Mouse (Mus musculus): ENCODE measurements around the gene Tpgs1. TPM values are rescaled to one million over a fixed set of nuclear protein-coding genes. Genes with fewer than 3 reads are reported as not detected.
"Not testable (repeated sequence)": the region's sequence is repeated elsewhere in the genome, so short reads cannot be mapped to it uniquely, and the experiment has no call there.

The Tpgs1 gene
- polyA plus RNA-seq, 1 experiment: 89.4 TPM

GRCm38 (mm10) chr10:79688720-79689119 lies 19.6 kb downstream of the Tpgs1 start, which contains the start of gene Gzmm:
Gzmm (plus strand) TSS chr10:79689020.
- DNase-seq (ENCODE audit: extremely low spot score in 1 of 2, low spot score in 1 of 2): no peak

DNA sequence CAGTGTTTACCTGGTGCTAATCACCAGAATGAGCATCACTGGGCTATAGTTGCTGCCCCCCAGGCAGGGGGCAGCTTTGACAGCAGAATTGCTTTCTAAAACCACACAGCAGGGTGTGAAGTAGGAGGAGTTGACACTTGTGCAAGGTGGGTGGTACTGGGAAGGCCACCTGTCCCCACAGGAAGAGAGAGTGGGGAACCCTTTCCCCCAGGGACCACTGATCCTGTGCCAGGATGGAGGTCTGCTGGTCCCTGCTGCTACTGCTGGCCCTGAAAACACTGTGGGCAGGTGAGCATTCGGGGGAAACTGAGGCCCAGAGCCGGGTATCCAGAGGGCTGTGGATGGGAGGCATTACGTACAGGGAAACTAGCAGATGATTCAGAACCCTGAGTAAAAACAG lies 20.0 kb downstream of the Tpgs1 start:
- DNase-seq (ENCODE audit: extremely low spot score in 1 of 2, low spot score in 1 of 2): no peak

DNA sequence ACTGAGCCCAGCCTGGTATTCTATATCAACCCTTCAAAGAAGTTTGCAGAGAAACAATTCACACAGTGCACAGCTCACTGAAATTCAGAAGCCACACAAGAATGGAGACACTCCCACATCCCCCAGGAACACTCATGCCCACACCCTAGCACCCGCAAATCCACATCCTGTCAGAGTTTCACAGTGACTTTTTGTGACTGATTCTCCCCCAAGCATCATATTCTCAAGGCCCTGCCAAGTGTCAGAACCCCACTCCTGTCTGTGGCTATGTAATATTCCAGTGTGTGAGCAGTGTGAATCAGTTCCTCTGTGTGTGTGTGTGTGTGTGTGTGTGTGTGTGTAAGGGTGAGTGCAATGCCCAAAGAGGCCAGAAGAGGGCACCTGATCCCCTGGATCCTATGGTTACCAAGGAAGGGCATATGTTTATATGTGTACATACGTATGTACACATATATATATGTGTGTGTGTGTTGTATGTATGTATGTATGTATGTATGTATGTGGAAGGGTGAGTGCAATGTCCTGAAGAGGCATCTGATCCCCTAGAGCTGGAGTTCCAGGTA lies 22.9 kb downstream of the Tpgs1 start:
- DNase-seq (ENCODE audit: extremely low spot score in 1 of 2, low spot score in 1 of 2): no peak

DNA sequence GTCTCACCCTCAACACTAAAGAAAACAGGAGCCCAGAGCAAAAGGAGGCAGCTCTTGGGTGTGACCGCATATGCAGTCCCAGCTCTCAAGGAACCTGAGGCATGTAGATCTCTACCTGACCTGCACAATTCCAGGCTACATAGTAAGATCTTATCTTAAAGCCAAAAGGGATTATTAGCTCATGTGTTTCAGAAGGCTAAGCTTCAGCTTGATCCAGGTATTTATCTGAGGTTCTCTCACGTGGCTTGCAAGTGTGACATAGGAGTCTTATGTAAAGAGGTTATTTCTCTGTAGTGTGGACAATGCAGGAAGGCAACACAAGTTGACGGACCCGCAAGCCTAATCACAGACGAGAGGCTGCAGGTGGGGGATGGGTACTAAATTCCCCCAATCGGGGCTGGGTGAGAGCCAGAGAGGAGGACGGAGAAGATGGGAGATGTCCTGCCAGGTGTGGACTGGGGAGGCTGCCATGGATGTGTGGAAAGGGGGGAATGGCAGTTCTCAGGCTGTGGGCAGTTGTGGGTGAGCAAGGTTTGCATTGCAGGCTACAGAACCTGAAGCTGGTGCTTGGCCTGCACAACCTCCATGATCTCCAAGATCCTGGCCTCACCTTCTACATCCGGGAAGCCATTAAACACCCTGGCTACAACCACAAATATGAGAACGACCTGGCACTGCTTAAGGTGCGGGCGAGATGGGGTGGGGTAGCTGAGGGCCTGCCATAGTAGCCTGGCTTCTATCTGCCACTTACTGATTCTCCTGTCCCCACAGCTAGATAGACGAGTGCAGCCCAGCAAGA lies 24.6 kb downstream of the Tpgs1 start:
- no peak for DNase-seq (ENCODE audit: extremely low spot score in 1 of 2, low spot score in 1 of 2)

GRCm38 (mm10) chr10:79694379-79694655 lies 25.1 kb downstream of the Tpgs1 start:
- DNase-seq (ENCODE audit: extremely low spot score in 1 of 2, low spot score in 1 of 2): no peak

- DNase-seq (ENCODE audit: extremely low spot score in 1 of 2, low spot score in 1 of 2): peak in 1 of 2 experiments; percentile 76
Measured at GRCm38 (mm10) chr10:79695231-79696128, 26.3 kb downstream of the Tpgs1 start.

DNA sequence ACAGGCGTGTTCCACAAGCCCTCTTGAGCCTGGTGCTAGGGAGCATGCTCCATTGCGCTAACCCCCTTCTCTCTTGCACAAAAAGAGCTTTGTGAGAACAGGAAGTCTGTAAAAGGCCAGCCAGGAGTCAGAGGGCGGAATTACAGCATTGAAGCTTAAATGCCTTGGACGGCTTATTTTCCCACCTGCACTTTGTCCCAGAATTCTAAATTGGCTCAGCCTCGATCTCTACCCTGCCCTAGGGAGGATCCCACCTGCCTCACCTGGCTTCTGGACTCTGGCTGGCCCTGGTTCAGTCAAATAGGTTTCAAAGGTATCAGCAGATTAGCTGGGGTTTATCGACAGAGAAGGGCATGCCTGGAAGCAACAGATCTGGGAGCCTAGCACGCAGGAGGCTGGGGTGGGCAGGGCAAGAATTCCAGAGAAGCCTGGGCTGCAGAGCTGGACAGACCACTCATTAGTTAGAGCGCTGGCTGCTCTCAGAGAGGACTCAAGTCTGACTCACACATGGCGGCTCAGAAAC lies 27.0 kb downstream of the Tpgs1 start:
- no peak for DNase-seq (ENCODE audit: extremely low spot score in 1 of 2, low spot score in 1 of 2)

DNA sequence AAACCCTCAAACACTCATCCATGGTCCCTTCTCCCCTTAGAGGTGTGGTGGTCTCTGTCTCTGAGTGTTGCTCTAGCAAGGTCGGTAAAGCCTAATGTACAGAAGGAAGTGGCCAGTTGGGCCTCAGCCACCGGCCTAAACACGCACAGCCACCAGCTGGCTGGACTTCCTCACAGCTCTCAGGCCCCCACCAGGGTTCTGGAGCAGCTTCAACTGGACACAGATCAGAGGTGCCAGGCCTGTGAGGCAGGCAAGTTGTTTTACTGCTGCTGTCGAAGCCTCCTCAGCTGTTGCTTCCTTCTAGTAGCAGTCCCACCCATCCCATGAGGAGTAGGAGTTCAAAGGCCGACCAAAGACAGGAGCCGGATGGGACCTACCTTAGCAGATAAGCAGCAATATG lies 28.7 kb downstream of the Tpgs1 start:
- no peak for DNase-seq (ENCODE audit: extremely low spot score in 1 of 2, low spot score in 1 of 2)

GRCm38 (mm10) chr10:79698459-79698858 lies 29.3 kb downstream of the Tpgs1 start:
- DNase-seq (ENCODE audit: extremely low spot score in 1 of 2, low spot score in 1 of 2): no peak

- no peak for DNase-seq (ENCODE audit: extremely low spot score in 1 of 2, low spot score in 1 of 2)
Measured at GRCm38 (mm10) chr10:79700676-79701075, 31.5 kb downstream of the Tpgs1 start.

DNA sequence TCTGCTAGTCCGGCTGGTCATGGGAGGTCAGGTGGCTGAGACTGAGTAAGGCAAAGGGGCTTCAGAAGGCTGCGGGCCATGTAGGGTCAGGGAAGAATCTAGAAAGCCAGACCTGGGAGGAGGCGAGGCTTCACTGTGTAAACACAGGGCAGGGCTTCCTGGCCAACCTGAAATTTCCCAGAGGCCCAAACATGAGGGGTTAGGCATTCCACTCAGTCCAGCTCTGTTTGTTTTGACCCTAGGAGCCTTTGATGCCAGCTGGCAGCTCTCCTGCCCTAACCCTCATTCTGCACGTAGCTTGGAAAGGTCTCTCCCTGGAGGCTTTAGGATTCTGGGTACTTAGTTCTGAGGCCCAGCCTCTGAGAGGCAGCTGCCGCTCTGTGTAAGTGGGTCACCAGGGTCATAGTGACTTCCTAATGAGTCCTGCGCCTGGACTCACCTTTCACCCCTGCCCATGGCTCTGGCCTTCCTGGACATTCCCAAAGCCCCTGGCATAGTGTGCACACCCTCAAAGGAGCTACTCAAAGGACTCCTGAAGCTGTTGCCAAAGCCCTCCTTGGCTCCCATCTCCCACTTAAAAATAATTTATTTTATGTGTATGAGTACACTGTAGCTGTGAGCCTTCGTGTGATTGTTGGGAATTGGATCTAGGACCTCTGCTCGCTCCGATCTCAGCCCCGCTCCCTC lies 32.4 kb downstream of the Tpgs1 start:
- no peak for DNase-seq (ENCODE audit: extremely low spot score in 1 of 2, low spot score in 1 of 2)

DNA sequence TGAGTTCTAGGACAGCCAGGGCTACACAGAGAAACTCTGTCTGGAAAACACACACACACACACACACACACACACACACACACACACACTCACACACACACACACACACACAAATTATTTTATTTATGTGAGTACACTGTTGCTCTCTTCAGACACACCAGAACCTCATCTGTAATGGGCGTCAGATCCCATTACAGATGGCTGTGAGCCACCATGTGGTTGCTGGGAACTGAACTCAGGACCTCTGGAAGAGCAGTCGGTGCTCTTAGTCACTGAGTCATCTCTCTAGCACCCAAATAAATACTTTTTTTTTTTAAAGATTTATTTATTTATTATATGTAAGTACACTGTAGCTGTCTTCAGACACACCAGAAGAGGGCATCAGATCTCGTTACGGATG lies 33.8 kb downstream of the Tpgs1 start:
- DNase-seq (ENCODE audit: extremely low spot score in 1 of 2, low spot score in 1 of 2): not testable (repeated sequence)

- DNase-seq (ENCODE audit: extremely low spot score in 1 of 2, low spot score in 1 of 2): no peak
Measured at GRCm38 (mm10) chr10:79703541-79703940, 34.4 kb downstream of the Tpgs1 start.

DNA sequence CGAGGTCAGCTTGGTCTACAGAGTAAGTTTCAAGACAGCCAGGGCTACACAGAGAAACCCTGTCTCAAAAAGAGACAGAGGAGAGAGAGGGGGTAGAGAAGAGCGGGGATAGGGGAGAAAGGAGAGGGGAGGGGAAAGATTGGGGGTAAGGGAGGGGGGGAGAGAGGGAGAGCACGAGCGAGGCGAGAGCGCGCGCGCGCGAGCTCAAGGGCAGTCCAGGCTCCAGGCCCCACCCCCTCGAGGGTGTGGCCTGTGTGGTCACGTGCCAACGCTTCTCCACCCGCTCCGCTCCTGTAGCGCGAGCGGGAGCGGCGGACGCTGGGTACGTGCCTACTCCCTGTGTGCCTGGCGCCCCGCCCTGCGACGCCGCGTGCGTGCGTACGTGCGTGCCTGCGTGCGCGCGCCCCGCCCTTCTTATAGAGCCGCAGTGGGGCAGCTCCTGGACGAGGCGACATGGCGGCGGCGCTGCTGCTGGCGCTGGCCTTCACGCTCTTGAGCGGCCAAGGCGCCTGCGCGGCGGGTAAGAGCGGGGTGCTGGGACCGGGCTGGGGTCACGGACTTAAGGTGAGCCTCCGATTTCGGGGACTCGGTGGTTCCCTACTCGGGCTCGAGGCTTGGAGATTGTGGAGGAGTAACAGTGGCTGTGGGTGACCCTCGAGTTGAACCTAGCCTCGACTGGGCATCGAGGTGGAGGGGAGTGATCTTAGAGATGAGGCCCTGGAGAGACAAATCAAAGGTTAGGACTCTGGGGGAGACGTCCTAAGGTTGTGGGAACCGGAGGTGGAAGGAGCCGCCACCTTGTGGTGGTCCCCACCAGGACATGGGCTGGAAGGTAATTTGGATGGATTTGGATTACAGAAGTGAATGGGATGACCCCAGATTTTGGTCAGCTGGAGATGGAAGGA lies 35.1 kb downstream of the Tpgs1 start, which contains the start of gene Bsg:
Bsg (plus strand) TSS at position 427 of the 905 bp plus-strand sequence.
- DNase-seq (ENCODE audit: extremely low spot score in 1 of 2, low spot score in 1 of 2): peak; percentile 97 to 99

- DNase-seq (ENCODE audit: extremely low spot score in 1 of 2, low spot score in 1 of 2): no peak
Measured at GRCm38 (mm10) chr10:79704970-79705360, 35.8 kb downstream of the Tpgs1 start.

- DNase-seq (ENCODE audit: extremely low spot score in 1 of 2, low spot score in 1 of 2): no peak
Measured at GRCm38 (mm10) chr10:79705951-79706350, 36.8 kb downstream of the Tpgs1 start.

DNA sequence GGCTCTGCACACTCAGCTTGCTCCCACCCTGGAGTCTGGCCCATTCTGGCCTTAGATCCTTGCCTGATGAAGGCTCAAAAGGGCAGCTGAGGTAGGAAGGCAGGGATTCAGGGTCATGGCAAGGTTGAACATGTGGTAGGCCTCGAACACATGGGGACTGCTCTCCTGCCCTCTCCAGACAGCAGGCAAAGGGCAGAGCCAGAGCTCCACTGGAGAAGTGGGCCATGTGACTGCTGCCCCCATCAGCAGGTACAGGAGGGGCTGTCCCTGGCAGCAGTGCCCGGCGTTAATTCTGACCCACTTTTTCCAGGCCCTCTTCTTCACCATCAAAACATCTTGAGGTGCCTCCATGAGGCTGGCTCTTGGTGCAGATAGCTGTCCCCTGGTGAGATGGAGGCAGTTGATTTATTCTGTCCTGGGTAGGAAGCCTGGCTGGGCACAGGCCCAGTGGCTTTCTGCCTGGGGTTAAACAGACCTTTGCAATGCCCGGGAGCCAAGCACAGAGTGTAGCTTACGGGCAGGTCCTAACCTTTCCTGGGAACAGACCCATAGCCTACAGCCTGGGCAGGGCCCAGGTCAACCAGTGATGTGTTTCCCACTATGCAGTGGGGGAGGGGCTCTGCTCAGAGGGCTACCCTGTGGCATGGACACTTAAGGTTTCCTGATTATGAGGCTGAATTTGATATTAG lies 37.4 kb downstream of the Tpgs1 start:
- no peak for DNase-seq (ENCODE audit: extremely low spot score in 1 of 2, low spot score in 1 of 2)

- DNase-seq (ENCODE audit: extremely low spot score in 1 of 2, low spot score in 1 of 2): no peak
Measured at GRCm38 (mm10) chr10:79707162-79707561, 38.0 kb downstream of the Tpgs1 start.

DNA sequence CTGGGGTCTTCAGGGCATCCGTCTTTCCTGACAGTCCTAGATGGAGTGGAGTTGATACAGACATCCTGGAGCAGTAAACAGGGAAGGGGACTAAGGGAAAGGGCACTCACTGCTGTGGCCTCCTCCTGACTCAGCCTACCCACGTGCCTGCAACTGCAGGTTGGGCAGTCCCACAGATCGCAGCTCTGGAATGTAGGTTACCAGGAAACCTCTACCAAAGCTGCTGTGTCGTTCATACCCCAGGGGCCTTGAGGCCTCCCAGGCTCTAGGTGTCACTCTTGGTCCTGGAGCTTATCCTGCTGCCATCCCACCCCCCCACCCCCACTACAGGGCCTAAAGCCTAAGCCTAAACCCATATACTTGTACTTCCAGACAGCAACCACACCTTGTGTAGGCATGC lies 38.6 kb downstream of the Tpgs1 start:
- DNase-seq (ENCODE audit: extremely low spot score in 1 of 2, low spot score in 1 of 2): no peak
